Mouse (Mus musculus): ENCODE results near the gene Efcab14. TPM values are rescaled to one million over a fixed set of nuclear protein-coding genes. Genes with fewer than 3 reads are reported as not detected.
A peak's percentile ranks its signal among the peaks of the same experiment; 100 is the strongest.

Gene Efcab14
- polyA plus RNA-seq (2015; fragmentation: Nextera tagmentation; extraction: Ambion mirVana) = 16.3 and 17.0 TPM in 2 replicates

DNA sequence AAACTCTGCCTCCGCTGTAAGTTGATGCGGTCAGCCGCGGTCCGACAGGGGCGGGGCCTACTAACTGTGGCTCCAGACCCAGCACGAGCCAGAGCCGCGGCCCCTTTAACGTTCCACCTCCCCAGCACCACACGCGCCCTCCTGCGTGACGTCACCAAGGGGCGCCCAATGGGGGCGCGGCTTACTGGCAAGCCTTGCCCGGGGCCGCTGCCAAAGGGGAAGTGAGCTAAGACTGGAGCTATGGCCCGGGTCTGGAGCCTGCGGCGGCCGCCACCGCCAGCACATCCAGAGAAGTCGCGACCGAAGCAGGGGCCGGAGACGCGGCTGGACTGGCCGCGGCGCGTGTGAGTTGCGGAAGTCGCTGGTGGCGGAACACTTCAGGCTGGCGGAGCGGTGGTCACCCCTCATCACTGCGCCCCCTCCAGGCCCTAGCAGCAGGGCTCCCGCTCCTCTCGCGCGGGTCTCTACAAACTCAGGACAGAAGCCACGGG is at the start of gene Efcab14:
TSS of gene Efcab14 (plus strand) at position 194 of the 491 bp plus-strand sequence.
- Histone ChIP-seq H3K4me3 (ENCODE audit: low read depth, low read length) (peak within 1 kb of the TSS; percentile 69), H3K27me3 (ENCODE audit: control insufficient read depth, insufficient read depth, low read length) (no peaks in the 10 kb centered on the region), H3K4me2 (replicated peaks; ENCODE audit: low read depth) (peak within 1 kb of the TSS; percentile 81), H3K4me1 (replicated peaks; ENCODE audit: control insufficient read depth, insufficient read depth) (peaks cover 5% of the 10 kb centered on the region), H3K9ac (ENCODE audit: low read length) (peak within 1 kb of the TSS; percentile 87), H3K9me3 (ENCODE audit: control insufficient read depth, low read length) (no peaks in the 10 kb centered on the region), H3K36me3 (ENCODE audit: control insufficient read depth, insufficient read depth, low read length) (no peaks in the 10 kb centered on the region; the same call in 1 of the 2 replicates), H3K27ac (replicated peaks) (peak within 1 kb of the TSS; percentile 82)
- TF ChIP-seq CTCF (IDR thresholded peaks at IDR 0.05; ENCODE audit: low read depth) = peak; percentile 70
- no peak for TF ChIP-seq EP300 (optimal IDR thresholded peaks at IDR 0.05)
- ATAC-seq (ENCODE audit: low FRiP score, low TSS enrichment) (peak; percentile 99), DNase-seq (ENCODE audit: low spot score) (peak; percentile 100)
- WGBS = under 1% methylated on average over 44 of the region's 45 CpGs

GRCm38 (mm10) chr4:115701468-115701867 is 36.1 kb upstream of the Efcab14 start:
- no peak for DNase-seq (ENCODE audit: low spot score)
- no peak overlapping the region for H3K4me3 ChIP-seq (ENCODE audit: low read depth, low read length)
- H3K9ac ChIP-seq (ENCODE audit: low read length) = no peak overlapping the region
- no peak overlapping the region for H3K4me2 ChIP-seq (replicated peaks; ENCODE audit: low read depth)
- TF ChIP-seq CTCF (IDR thresholded peaks at IDR 0.05; ENCODE audit: low read depth) = no peak
- no peak for TF ChIP-seq EP300 (optimal IDR thresholded peaks at IDR 0.05)
- H3K9me3 ChIP-seq (ENCODE audit: control insufficient read depth, low read length) = no peaks in the 10 kb centered on the region
- WGBS = 61% methylated on average over 3 of the region's 3 CpGs
- H3K4me1 ChIP-seq (replicated peaks; ENCODE audit: control insufficient read depth, insufficient read depth) = no peaks in the 10 kb centered on the region
- ATAC-seq (ENCODE audit: low FRiP score, low TSS enrichment) = no peak
- H3K27me3 ChIP-seq (ENCODE audit: control insufficient read depth, insufficient read depth, low read length) = no peaks in the 10 kb centered on the region
- H3K36me3 ChIP-seq (ENCODE audit: control insufficient read depth, insufficient read depth, low read length) = no peaks in the 10 kb centered on the region
- no peak overlapping the region for H3K27ac ChIP-seq (replicated peaks)

DNA sequence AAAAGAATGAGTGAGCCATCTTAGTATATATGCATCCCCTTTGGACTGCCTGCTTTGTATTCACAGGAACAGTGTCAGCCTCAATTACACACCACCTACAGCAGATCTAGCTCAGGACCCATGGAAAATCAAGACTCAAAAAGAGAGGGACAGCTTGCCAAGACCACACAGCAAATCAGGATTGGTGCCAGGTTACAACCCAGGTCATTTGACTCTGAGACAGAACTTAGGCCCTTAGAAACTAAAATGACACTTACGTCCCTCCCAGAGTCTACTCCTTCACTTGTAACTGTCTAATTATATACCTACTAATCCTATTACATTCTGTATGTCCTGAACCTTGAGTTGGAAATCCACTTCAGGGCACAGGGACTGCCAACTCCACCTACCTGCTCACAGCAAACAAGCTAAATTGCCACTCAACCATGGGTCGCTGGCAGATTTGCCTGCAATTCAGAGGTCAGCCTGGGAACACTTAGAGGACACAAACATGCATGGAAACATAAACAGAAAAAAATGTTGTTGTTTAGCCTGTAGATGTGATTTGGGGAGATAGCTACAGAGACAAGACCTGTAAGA is 33.5 kb upstream of the Efcab14 start:
- no peak overlapping the region for H3K9ac ChIP-seq (ENCODE audit: low read length)
- no peaks in the 10 kb centered on the region for H3K27me3 ChIP-seq (ENCODE audit: control insufficient read depth, insufficient read depth, low read length)
- TF ChIP-seq CTCF (IDR thresholded peaks at IDR 0.05; ENCODE audit: low read depth) (no peak), EP300 (optimal IDR thresholded peaks at IDR 0.05) (no peak)
- DNase-seq (ENCODE audit: low spot score) = no peak
- H3K4me3 ChIP-seq (ENCODE audit: low read depth, low read length) = no peak overlapping the region
- no peaks in the 10 kb centered on the region for H3K9me3 ChIP-seq (ENCODE audit: control insufficient read depth, low read length)
- H3K27ac ChIP-seq (replicated peaks) = no peak overlapping the region
- whole genome bisulfite sequencing = 80% methylated on average over 2 of the region's 2 CpGs
- no peak overlapping the region for H3K4me2 ChIP-seq (replicated peaks; ENCODE audit: low read depth)
- no peaks in the 10 kb centered on the region for H3K4me1 ChIP-seq (replicated peaks; ENCODE audit: control insufficient read depth, insufficient read depth)
- no peaks in the 10 kb centered on the region for H3K36me3 ChIP-seq (ENCODE audit: control insufficient read depth, insufficient read depth, low read length)
- ATAC-seq (ENCODE audit: low FRiP score, low TSS enrichment) = no peak

DNA sequence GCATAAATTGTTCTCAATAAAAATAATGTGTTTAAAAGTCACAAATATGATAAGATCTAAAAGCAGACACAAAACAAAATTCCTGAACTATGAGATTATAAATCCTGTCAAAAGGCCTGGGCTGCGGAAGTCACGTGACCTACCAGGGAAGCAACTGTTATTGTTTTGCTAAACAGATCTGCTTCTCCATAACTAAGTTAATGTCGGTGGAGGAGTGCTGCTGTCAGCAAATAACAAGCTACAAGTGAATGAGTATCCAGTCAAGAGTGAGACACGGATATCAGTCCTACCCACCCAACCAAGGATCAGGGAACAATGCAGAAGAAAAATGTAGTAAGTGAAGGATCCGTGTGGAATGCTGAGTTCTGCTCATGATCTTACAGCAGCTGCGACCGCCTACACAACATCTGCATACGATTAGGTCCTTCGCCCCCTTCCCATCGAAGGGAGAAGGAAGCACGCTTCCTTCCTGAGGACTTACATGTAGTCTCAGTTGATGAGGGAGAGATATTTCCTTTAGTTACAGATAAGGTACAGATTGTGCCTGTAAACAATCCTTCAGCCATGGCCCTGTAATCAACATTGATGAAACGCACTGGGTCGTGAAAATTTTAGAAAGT is 28.5 kb upstream of the Efcab14 start:
- TF ChIP-seq EP300 (optimal IDR thresholded peaks at IDR 0.05) (no peak), CTCF (IDR thresholded peaks at IDR 0.05; ENCODE audit: low read depth) (no peak)
- H3K9ac ChIP-seq (ENCODE audit: low read length) = no peak overlapping the region
- no peak overlapping the region for H3K4me3 ChIP-seq (ENCODE audit: low read depth, low read length)
- H3K36me3 ChIP-seq (ENCODE audit: control insufficient read depth, insufficient read depth, low read length) = no peaks in the 10 kb centered on the region
- no peaks in the 10 kb centered on the region for H3K4me1 ChIP-seq (replicated peaks; ENCODE audit: control insufficient read depth, insufficient read depth)
- no peak for ATAC-seq (ENCODE audit: low FRiP score, low TSS enrichment)
- DNase-seq (ENCODE audit: low spot score) = no peak
- H3K9me3 ChIP-seq (ENCODE audit: control insufficient read depth, low read length) = no peaks in the 10 kb centered on the region
- no peak overlapping the region for H3K27ac ChIP-seq (replicated peaks)
- WGBS = 60% methylated on average over 13 of the region's 13 CpGs
- H3K4me2 ChIP-seq (replicated peaks; ENCODE audit: low read depth) = no peak overlapping the region
- no peaks in the 10 kb centered on the region for H3K27me3 ChIP-seq (ENCODE audit: control insufficient read depth, insufficient read depth, low read length)

- no peak overlapping the region for H3K4me2 ChIP-seq (replicated peaks; ENCODE audit: low read depth)
- H3K4me3 ChIP-seq (ENCODE audit: low read depth, low read length) = no peak overlapping the region
- DNase-seq (ENCODE audit: low spot score) = peak; percentile 82
- H3K27me3 ChIP-seq (ENCODE audit: control insufficient read depth, insufficient read depth, low read length) = no peaks in the 10 kb centered on the region
- no peaks in the 10 kb centered on the region for H3K9me3 ChIP-seq (ENCODE audit: control insufficient read depth, low read length)
- H3K4me1 ChIP-seq (replicated peaks; ENCODE audit: control insufficient read depth, insufficient read depth) = no peaks in the 10 kb centered on the region
- H3K27ac ChIP-seq (replicated peaks) = no peak overlapping the region
- peak; percentile 87 for TF ChIP-seq CTCF (IDR thresholded peaks at IDR 0.05; ENCODE audit: low read depth)
- TF ChIP-seq EP300 (optimal IDR thresholded peaks at IDR 0.05) = no peak
- H3K36me3 ChIP-seq (ENCODE audit: control insufficient read depth, insufficient read depth, low read length) = no peaks in the 10 kb centered on the region
- peak; percentile 57; the same call in 1 of the 2 replicates for ATAC-seq (ENCODE audit: low FRiP score, low TSS enrichment)
- 14% methylated on average over 12 of the region's 13 CpGs for WGBS
- no peak overlapping the region for H3K9ac ChIP-seq (ENCODE audit: low read length)
Observed at GRCm38 (mm10) chr4:115709792-115710418, 27.6 kb upstream of the Efcab14 start.

DNA sequence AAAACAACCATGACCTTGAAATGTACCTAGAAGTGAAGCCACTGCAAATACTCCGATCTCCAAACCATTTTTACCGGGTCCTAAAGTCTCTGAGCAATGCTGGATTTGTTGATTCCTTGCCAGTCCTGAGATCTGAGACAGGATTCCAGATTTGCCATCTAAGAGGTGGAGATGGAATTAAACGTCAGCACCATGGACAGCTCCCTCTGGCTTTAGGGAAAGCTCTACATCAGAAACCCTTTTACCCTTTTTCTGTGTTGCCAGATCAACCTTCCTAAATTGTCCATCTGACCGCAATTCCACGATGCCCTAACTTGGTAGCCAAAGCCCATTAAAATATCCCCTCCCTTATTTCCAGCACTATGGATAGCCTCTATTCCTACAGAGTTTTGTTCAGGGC is 8.8 kb upstream of the Efcab14 start:
- H3K4me1 ChIP-seq (replicated peaks; ENCODE audit: control insufficient read depth, insufficient read depth) = no peaks in the 10 kb centered on the region
- no peaks in the 10 kb centered on the region for H3K9me3 ChIP-seq (ENCODE audit: control insufficient read depth, low read length)
- no peaks in the 10 kb centered on the region for H3K27me3 ChIP-seq (ENCODE audit: control insufficient read depth, insufficient read depth, low read length)
- H3K36me3 ChIP-seq (ENCODE audit: control insufficient read depth, insufficient read depth, low read length) = no peaks in the 10 kb centered on the region
- TF ChIP-seq EP300 (optimal IDR thresholded peaks at IDR 0.05) = no peak
- TF ChIP-seq CTCF (IDR thresholded peaks at IDR 0.05; ENCODE audit: low read depth) = peak; percentile 8; the same call in 1 of the 2 replicates
- H3K9ac ChIP-seq (ENCODE audit: low read length) = no peak overlapping the region
- ATAC-seq (ENCODE audit: low FRiP score, low TSS enrichment) = no peak
- WGBS = 16% methylated on average over 5 of the region's 5 CpGs
- H3K4me2 ChIP-seq (replicated peaks; ENCODE audit: low read depth) = no peak overlapping the region
- no peak overlapping the region for H3K4me3 ChIP-seq (ENCODE audit: low read depth, low read length)
- H3K27ac ChIP-seq (replicated peaks) = no peak overlapping the region
- DNase-seq (ENCODE audit: low spot score) = peak; percentile 67

Measured in stomach, postnatal 0 days (tissue).